Mouse (Mus musculus) liver, embryonic 11.5 days (tissue): ENCODE measurements around the gene Cd37. TPM values are rescaled to one million over a fixed set of nuclear protein-coding genes. Genes with fewer than 3 reads are reported as not detected.

Source experiments
- ATAC-seq: fragments of 200-750 bp; cut with Nextera tagmentation; replicated peaks from 2 replicates; pipeline ENCODE4 v1.8.0; 2017; ENCODE audit warnings: moderate number of reproducible peaks, mild to moderate bottlenecking, moderate TSS enrichment, moderate library complexity; ENCODE audit not compliant: low FRiP score
- DNase-seq: peaks from one replicate; pipeline ENCODE4 v3.0.0-alpha.2; 2017; ENCODE audit warnings: low spot score
- H3K27ac ChIP-seq: fragments of 300-500 bp; sonication (generic); 2 replicates; pipeline ENCODE4 v1.5.1; 2014; ENCODE audit warnings: mild to moderate bottlenecking, low read depth, low read length, control low read depth
- H3K27me3 ChIP-seq: fragments of 300-500 bp; sonication (generic); replicated peaks from 2 replicates; pipeline ENCODE4 v1.6.1; 2014; ENCODE audit warnings: low read length, mixed read lengths; ENCODE audit not compliant: control insufficient read depth, insufficient read depth
- H3K36me3 ChIP-seq: fragments of 300-500 bp; sonication (generic); 2 replicates; pipeline ENCODE4 v1.6.1; 2014; ENCODE audit warnings: mild to moderate bottlenecking, low read length, moderate library complexity, mixed read lengths; ENCODE audit not compliant: control insufficient read depth, insufficient read depth
- H3K4me1 ChIP-seq: fragments of 300-500 bp; sonication (generic); replicated peaks from 2 replicates; pipeline ENCODE4 v1.6.1; 2014; ENCODE audit warnings: low read length, mixed read lengths; ENCODE audit not compliant: control insufficient read depth, insufficient read depth
- H3K4me2 ChIP-seq: fragments of 300-500 bp; sonication (generic); 2 replicates; pipeline ENCODE4 v1.6.1; 2014; ENCODE audit warnings: mild to moderate bottlenecking, control low read depth, moderate library complexity
- H3K4me3 ChIP-seq: fragments of 300-500 bp; sonication (generic); 2 replicates; pipeline ENCODE4 v1.5.1; 2014; ENCODE audit warnings: low read depth, low read length, control low read depth
- H3K9ac ChIP-seq: fragments of 300-500 bp; sonication (generic); 2 replicates; pipeline ENCODE4 v1.6.1; 2014; ENCODE audit warnings: low read depth, low read length, control low read depth
- H3K9me3 ChIP-seq: fragments of 300-500 bp; sonication (generic); 2 replicates; pipeline ENCODE4 v1.6.1; 2016; ENCODE audit warnings: low read length, inconsistent platforms, mixed read lengths; ENCODE audit not compliant: control insufficient read depth
- WGBS: fragments of 180-500 bp; shearing (Covaris S2); extraction: QIAGEN DNeasy Blood & Tissue Kit; methylation state at CpG from one replicate; pipeline ENCODE4 v1.1.7; 2014; 5-methylcytosine and 5-hydroxymethylcytosine counted together
- polyA plus RNA-seq: library from polyadenylated mRNA; unstranded; fragments of >200 nt; fragmentation: Nextera tagmentation; extraction: Ambion mirVana; gene quantifications from 2 replicates; pipeline ENCODE4 v1.2.1, GENCODE M21; 2014

The Cd37 gene
- polyA plus RNA-seq, 1 experiment from 2014 or later, result 19.5 TPM

GRCm38 (mm10) chr7:45202654-45203053 lies 36.3 kb downstream of the Cd37 start:
- no peak for DNase-seq
- no peak overlapping the region for H3K4me3 ChIP-seq
- H3K27me3 ChIP-seq, result peaks cover 6% of the 10 kb centered on the region; the same call in 1 of the 2 replicates
- 45% methylated on average over 10 of the region's 10 CpGs for WGBS
- no peaks in the 10 kb centered on the region for H3K9me3 ChIP-seq
- H3K4me2 ChIP-seq, result no peak overlapping the region
- H3K27ac ChIP-seq, result no peak overlapping the region
- H3K36me3 ChIP-seq, result no peaks in the 10 kb centered on the region
- ATAC-seq, result no peak
- H3K4me1 ChIP-seq, result peaks cover 3% of the 10 kb centered on the region; the same call in 1 of the 2 replicates
- H3K9ac ChIP-seq, result no peak overlapping the region

- Histone ChIP-seq H3K27me3 (peaks cover 22% of the 10 kb centered on the region), H3K9ac (no peak overlapping the region), H3K9me3 (no peaks in the 10 kb centered on the region), H3K4me2 (no peak overlapping the region), H3K36me3 (no peaks in the 10 kb centered on the region), H3K4me3 (no peak overlapping the region), H3K27ac (no peak overlapping the region), H3K4me1 (no peaks in the 10 kb centered on the region; the same call in 1 of the 2 replicates)
- ATAC-seq (no peak), DNase-seq (no peak)
- 75% methylated on average over 11 of the region's 11 CpGs for WGBS
These were observed 40.0 kb downstream of the Cd37 start for GRCm38 (mm10) chr7:45198961-45199360.

GRCm38 (mm10) chr7:45198435-45198834 lies 40.5 kb downstream of the Cd37 start:
- Histone ChIP-seq H3K9ac (no peak overlapping the region), H3K4me3 (no peak overlapping the region), H3K36me3 (no peaks in the 10 kb centered on the region), H3K4me2 (no peak overlapping the region), H3K27me3 (peaks cover 22% of the 10 kb centered on the region), H3K27ac (no peak overlapping the region), H3K9me3 (no peaks in the 10 kb centered on the region), H3K4me1 (no peaks in the 10 kb centered on the region; the same call in 1 of the 2 replicates)
- ATAC-seq (no peak), DNase-seq (peak; percentile 58)
- WGBS, result 9% methylated on average over 5 of the region's 5 CpGs

- no peaks in the 10 kb centered on the region for H3K36me3 ChIP-seq
- H3K9me3 ChIP-seq, result no peaks in the 10 kb centered on the region
- 58% methylated on average over 5 of the region's 5 CpGs for WGBS
- H3K27me3 ChIP-seq, result peaks cover 30% of the 10 kb centered on the region
- DNase-seq (no peak), ATAC-seq (no peak)
- H3K4me3 ChIP-seq, result no peak overlapping the region
- H3K9ac ChIP-seq, result no peak overlapping the region
- no peak overlapping the region for H3K27ac ChIP-seq
- no peak overlapping the region for H3K4me2 ChIP-seq
- H3K4me1 ChIP-seq, result no peaks in the 10 kb centered on the region; the same call in 1 of the 2 replicates
These were observed 41.9 kb downstream of the Cd37 start for GRCm38 (mm10) chr7:45196994-45197393.

- whole genome bisulfite sequencing, result 77% methylated on average over 4 of the region's 4 CpGs
- ATAC-seq (no peak), DNase-seq (no peak)
- Histone ChIP-seq H3K27ac (no peak overlapping the region), H3K4me2 (no peak overlapping the region), H3K36me3 (no peaks in the 10 kb centered on the region), H3K4me3 (no peak overlapping the region), H3K9ac (no peak overlapping the region), H3K4me1 (no peaks in the 10 kb centered on the region; the same call in 1 of the 2 replicates), H3K27me3 (peaks cover 34% of the 10 kb centered on the region), H3K9me3 (no peaks in the 10 kb centered on the region)
These were observed 42.8 kb downstream of the Cd37 start for GRCm38 (mm10) chr7:45196176-45196535.

GRCm38 (mm10) chr7:45195341-45196175 lies 43.4 kb downstream of the Cd37 start:
- Histone ChIP-seq H3K36me3 (no peaks in the 10 kb centered on the region), H3K9ac (no peak overlapping the region), H3K4me1 (no peaks in the 10 kb centered on the region), H3K27me3 (peaks cover 40% of the 10 kb centered on the region), H3K27ac (no peak overlapping the region), H3K9me3 (no peaks in the 10 kb centered on the region), H3K4me3 (no peak overlapping the region), H3K4me2 (no peak overlapping the region)
- ATAC-seq (no peak), DNase-seq (no peak)
- 60% methylated on average over 13 of the region's 13 CpGs for WGBS

- Histone ChIP-seq H3K27me3 (peaks cover 47% of the 10 kb centered on the region), H3K4me1 (no peaks in the 10 kb centered on the region)
These were observed 44.8 kb downstream of the Cd37 start for GRCm38 (mm10) chr7:45193871-45194785.

GRCm38 (mm10) chr7:45193406-45193805 lies 45.5 kb downstream of the Cd37 start:
- no peaks in the 10 kb centered on the region for H3K9me3 ChIP-seq
- DNase-seq (no peak), ATAC-seq (no peak)
- H3K9ac ChIP-seq, result no peak overlapping the region
- H3K4me1 ChIP-seq, result no peaks in the 10 kb centered on the region
- H3K36me3 ChIP-seq, result no peaks in the 10 kb centered on the region
- no peak overlapping the region for H3K4me2 ChIP-seq
- H3K27ac ChIP-seq, result no peak overlapping the region
- 57% methylated on average over 5 of the region's 5 CpGs for WGBS
- H3K4me3 ChIP-seq, result no peak overlapping the region
- H3K27me3 ChIP-seq, result peaks cover 54% of the 10 kb centered on the region

More at GRCm38 (mm10) chr7:45193871-45194785, 44.8 kb downstream of the Cd37 start:
- Histone ChIP-seq H3K9me3 (no peaks in the 10 kb centered on the region), H3K4me3 (no peak overlapping the region), H3K9ac (no peak overlapping the region), H3K4me2 (no peak overlapping the region), H3K27ac (no peak overlapping the region), H3K36me3 (no peaks in the 10 kb centered on the region)
- ATAC-seq, result no peak
- DNase-seq, result no peak
- whole genome bisulfite sequencing, result 67% methylated on average over 17 of the region's 17 CpGs
